Mouse (Mus musculus) mouse trophoblast stem cell (cell line): ENCODE results near the gene Gm43518.

Experiments used
- in situ Hi-C, 2 experiments: fragments of 300-500 bp; cut with MseI, MboI; formaldehyde crosslinking; loops; 2 replicates in 1 of 2; 3 replicates in 1 of 2; pipeline ENCODE4 v1.15.1; 2025

The Gm43518 gene

DNA sequence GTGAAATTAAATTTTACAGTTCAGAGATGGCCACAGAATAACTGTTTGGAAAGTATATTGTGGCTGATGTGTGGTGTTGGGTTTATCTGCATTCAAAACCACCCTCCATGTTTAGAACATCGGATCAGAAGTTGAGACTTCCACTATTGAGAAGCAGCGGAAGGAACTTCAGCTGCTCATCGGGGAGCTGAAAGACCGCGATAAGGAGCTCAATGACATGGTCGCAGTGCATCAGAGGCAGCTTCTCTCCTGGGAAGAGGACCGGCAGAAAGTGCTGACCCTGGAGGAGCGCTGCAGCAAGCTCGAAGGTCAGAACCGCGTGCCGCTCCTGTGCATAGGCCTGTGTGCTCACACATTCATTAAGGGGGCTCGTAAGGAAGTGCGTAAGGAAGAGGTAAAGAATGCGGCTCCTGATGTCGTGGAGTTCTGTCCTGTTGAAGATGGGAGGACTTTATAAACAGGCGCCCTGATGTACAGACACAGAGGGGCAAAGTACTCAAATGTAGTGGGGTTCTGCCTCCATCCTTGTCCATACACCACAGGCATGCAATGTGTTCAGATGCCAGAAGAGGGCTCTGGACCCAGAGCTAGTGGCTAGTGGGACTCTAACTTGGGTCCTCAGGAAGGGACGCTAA is 6.9 kb downstream of the Gm43518 start:
- in situ Hi-C loops = no loop called here

DNA sequence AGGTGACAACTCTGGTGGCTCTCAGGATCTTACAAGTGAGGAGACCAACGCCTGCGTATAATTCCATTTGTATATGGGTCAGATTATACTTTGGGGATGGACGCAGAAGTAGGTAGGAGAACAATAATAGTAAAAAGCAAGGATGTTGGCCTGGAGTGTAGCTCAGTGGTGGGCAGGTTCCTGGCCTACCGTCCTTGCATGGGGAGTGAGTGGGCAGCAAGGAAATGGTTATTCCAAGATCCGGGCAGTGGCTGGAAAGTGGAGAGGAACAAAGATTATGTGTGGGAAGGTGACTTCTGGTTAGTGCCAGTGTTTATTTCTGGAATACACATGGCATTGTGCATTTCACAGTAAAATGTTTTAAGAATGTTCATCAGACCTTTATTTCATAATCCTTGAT is 8.7 kb downstream of the Gm43518 start:
- in situ Hi-C loops = no loop called here

DNA sequence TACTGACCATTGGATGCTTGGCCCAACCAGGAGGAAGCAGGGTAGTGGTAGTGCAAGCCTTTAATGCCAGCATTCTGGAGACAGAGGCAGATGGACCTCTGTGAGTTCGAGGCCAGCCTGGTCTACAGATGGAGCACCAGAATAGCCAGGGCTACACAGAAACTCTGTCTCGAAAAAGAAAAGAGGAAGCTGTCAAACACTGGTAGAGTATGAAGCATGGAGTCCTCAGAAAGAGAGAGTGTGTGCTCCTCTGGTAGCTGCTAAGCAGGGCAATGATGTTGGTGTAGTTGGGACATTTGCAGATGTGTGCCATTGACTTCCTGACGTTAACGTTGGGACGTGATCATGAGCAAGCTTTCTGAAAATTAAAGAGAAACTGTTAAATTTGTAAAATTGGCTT is 11.3 kb downstream of the Gm43518 start:
- in situ Hi-C loops = no loop called here

GRCm38 (mm10) chr5:123946546-123946945 is 19.3 kb downstream of the Gm43518 start:
- in situ Hi-C loops = loop anchor here (5.0 to 10.0 kb wide), 2 partner anchors 46 to 128 kb away; no protein-coding TSS in a partner anchor

DNA sequence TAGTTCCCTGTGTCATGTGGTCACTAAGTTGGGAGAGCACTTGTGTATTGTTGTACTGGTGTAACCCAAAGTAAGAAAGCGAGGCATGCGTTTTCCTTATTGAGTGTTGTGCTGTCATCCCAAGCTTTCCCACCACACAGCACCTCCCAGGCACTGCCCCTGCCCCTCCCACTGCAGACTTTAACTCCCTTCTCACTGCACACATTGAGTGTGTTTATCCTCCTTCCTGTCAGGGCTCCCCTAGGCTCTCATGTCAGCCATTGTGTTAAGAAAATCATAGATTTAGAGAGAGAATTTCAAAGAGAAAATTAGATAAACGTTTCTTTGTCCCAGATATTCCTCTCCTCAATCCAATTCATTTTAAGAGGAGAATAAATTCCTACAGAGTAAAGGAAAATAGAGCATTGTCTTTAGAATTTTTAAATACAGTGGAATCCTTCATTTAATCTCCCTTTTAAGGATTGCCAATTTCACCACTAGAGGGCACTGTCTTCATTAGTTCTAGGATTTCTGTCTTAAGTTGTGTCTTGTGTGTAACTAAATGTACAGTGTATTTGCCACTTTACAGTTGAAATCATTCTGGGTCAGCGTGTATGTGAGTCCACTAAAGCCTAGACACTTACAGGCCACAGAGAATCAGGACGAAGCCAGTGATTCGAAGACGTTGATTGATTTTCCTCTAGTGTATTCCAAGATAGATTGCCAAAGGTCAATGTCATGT is 20.0 kb downstream of the Gm43518 start:
- in situ Hi-C loops = loop anchor here (5.0 to 10.0 kb wide), 2 partner anchors 45 to 128 kb away; no protein-coding TSS in a partner anchor

GRCm38 (mm10) chr5:123952365-123953045 is 25.3 kb downstream of the Gm43518 start:
- in situ Hi-C loops = no loop called here

DNA sequence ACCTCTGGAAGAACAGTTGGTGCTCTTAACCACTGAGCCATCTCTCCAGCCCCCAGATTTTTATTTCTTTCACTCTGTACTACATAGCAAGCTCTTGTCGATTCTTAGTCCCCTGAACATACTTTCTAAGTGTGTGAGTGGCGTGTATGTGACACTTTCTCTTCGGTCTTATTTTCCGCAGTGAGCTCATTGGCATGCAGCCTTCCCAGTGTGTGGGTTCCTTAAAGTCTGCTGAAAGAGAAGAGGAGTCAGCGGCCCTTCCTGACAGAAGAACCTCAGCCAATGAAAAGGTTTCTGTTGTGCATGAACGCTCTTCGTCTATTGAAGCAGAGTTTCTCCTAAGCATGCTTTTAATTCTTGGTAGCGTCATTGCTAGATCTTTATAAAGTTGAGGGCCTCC is 30.0 kb downstream of the Gm43518 start:
- in situ Hi-C loops = no loop called here

DNA sequence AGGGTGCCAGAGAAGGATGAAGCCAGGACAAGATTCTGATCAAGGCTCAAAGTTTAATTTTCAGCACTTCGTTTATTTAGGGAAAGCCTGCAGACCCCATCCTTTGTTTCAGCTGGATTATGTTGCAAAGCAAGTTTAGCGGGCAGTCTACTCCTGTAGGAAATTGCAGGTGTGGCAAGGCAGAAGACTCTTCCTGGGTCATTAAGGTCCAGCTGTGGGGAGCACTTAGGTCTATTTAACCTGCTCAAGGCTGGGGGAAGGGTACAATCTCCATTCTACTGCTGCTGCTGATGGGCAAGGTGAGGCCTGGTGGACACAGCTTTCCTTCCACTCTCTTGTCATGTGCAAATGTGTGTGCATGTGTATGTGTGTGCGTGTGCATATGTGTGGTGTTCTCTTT is 31.8 kb downstream of the Gm43518 start:
- in situ Hi-C loops = no loop called here

- in situ Hi-C loops = no loop called here
Measured at GRCm38 (mm10) chr5:123960129-123960528, 32.9 kb downstream of the Gm43518 start.

DNA sequence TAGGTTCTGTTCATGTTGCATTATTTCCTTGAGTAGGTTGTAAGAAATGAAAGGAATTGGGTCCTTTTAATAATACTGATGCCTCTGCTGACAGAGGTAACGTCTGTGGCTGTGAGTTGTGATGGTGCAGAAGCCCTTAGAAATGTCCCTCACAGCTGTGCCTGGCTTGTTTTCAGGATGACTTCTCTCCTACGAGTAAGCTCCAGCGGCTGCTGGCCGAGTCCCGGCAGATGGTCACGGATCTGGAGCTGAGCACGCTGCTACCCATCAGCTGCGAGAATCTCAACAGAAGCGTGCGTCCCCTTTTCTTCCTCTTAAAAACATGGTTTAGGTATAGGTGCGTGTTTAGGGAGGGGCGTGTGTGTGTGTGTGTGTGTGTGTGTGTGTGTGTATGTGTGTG is 33.8 kb downstream of the Gm43518 start:
- in situ Hi-C loops = no loop called here

GRCm38 (mm10) chr5:123964208-123964607 is 37.0 kb downstream of the Gm43518 start:
- in situ Hi-C loops = no loop called here

DNA sequence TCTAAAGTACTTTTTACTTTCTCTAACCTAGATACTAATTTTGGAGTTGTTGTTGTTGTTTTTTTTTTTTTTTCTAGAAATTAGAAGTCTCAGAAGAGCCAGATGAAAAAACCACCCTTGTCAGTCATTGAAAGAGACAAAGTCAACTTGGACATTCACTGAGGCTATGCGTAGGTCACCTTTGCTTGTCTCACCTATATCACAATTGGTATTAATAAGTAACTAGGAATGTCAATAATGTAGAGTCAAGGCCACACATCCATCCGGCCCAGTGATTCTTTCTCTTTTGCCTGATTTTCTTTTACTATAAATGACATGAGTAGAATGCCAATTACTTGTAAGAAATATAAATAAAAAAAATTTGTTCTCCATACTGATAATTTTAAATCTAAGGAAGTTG is 39.5 kb downstream of the Gm43518 start:
- in situ Hi-C loops = no loop called here

GRCm38 (mm10) chr5:123968468-123968867 is 41.2 kb downstream of the Gm43518 start:
- in situ Hi-C loops = no loop called here

GRCm38 (mm10) chr5:123969216-123969615 is 42.0 kb downstream of the Gm43518 start:
- in situ Hi-C loops = no loop called here

- in situ Hi-C loops = no loop called here
Measured at GRCm38 (mm10) chr5:123970576-123970975, 43.4 kb downstream of the Gm43518 start.

DNA sequence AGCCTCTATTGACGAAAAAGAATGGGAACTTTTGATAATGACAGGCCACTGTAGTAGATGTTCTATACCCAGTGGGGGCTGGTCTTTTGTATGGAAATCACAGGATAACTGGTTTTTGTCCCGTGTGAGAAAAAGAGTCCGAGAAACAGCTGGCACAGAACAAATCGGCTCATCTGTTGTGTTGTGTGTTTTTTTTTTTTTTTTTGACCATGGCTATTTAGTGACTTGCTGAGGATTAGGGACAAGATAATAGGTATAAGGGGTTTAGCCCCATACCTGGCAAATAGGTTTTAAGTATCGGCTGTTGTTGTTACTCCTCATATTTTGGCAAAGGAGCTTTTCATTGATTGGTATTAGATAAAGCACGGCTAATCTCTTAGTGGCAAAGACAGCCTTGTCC is 45.2 kb downstream of the Gm43518 start:
- in situ Hi-C loops = no loop called here

GRCm38 (mm10) chr5:123973299-123974178 is 46.3 kb downstream of the Gm43518 start, which contains the start of gene Hip1r:
TSS of gene Hip1r (plus strand) at chr5:123973628.
- in situ Hi-C loops = no loop called here

DNA sequence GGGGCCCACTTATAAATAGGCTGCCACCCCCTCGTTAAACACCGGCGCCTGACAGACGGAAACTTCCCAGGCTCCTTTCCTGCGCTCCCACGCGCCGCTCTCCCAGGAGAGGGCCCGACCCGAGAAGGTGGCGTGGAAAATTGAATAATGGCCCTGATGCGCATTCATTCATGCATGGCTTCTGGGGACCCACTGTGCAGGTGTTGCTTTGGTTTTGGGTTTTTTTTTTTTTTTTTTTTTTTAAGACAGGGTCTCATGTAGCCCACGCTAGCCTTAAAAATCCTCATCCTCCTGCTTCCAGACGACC is 46.9 kb downstream of the Gm43518 start:
- in situ Hi-C loops = no loop called here

DNA sequence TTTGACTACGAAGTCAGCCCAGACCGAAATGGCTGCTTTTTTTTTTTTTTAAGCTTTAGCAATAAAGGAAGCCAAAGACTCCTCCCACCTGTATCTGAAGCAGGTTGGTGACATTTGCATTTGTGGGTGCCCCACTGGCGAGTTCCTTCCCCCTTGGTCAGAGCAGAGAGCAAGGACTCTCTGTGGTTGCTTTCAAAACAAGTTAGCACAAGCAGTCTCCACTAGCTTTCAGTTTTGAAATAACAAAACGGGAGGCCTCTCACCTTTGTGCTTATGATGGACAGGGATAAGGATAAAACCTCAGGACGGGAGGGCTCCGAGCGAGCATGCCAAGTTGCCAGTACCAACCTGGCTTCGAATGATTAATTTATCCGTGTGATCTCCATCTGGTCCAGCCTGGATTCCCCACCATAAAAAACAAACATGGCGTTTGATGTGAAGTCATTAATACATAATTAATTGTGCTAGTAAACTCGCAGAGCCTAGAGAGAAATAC is 47.4 kb downstream of the Gm43518 start:
- in situ Hi-C loops = no loop called here

GRCm38 (mm10) chr5:123975668-123976180 is 48.5 kb downstream of the Gm43518 start:
- in situ Hi-C loops = no loop called here

- in situ Hi-C loops = no loop called here
Measured at GRCm38 (mm10) chr5:123977231-123977630, 50.0 kb downstream of the Gm43518 start.
